Mouse (Mus musculus) C2C12 (cell line): Measurements from ENCODE around the gene Kcne2.

Source experiments
- CTCF ChIP-seq: IDR thresholded peaks from one replicate; pipeline ENCODE4 v1.5.1; 2011; ENCODE audit not compliant: control insufficient read depth, insufficient read depth, insufficient read length
- FOSL1 ChIP-seq: IDR thresholded peaks from one replicate; pipeline ENCODE4 v1.8.0; 2011; ENCODE audit warnings: mild to moderate bottlenecking, low read length; ENCODE audit not compliant: poor library complexity, insufficient read depth, severe bottlenecking
- MAX ChIP-seq: IDR thresholded peaks from one replicate; pipeline ENCODE4 v1.6.1; 2011; ENCODE audit warnings: mild to moderate bottlenecking, control low read depth
- MYOD1 ChIP-seq: IDR thresholded peaks from one replicate; pipeline ENCODE4 v1.6.1; 2011; ENCODE audit warnings: low read depth; ENCODE audit not compliant: control insufficient read depth, insufficient read length
- MYOG ChIP-seq: IDR thresholded peaks from one replicate; pipeline ENCODE4 v1.6.1; 2011; ENCODE audit not compliant: control insufficient read depth, insufficient read length; ENCODE audit errors: extremely low read depth

GRCm38 (mm10) chr16:92321341-92321740, 29.2 kb downstream of the Kcne2 start, which contains the start of gene Fam243:
- TF ChIP-seq CTCF (no peak), MYOD1 (no peak), MAX (no peak), FOSL1 (no peak), MYOG (no peak)
